Mouse (Mus musculus): ENCODE measurements at regions not wholly inside any gene's neighbourhood (a gene's known extent, or its start where the extent isn't known, plus 50 kb on each side); places are given as distances from the start of the nearest gene placed in this dataset.

GRCm38 (mm10) chr12:35640911-35641345, 106.1 kb upstream of the Ahr start:
- H3K4me2 ChIP-seq (ENCODE audit: low read depth, low read length), result no peak overlapping the region
- no peaks in the 10 kb centered on the region for H3K36me3 ChIP-seq (ENCODE audit: control insufficient read depth, insufficient read depth)
- H3K27ac ChIP-seq (ENCODE audit: low read length), result no peak overlapping the region
- H3K4me3 ChIP-seq (ENCODE audit: low read depth, low read length), result no peak overlapping the region
- no peak for ATAC-seq (ENCODE audit: low read depth)
- 32% methylated on average over 3 of the region's 3 CpGs for WGBS (ENCODE audit: insufficient replicate concordance)
- no peak overlapping the region for H3K9ac ChIP-seq (ENCODE audit: low read depth, low read length)
- H3K27me3 ChIP-seq (ENCODE audit: control insufficient read depth, insufficient read depth, low read depth, low read length), result no peaks in the 10 kb centered on the region
- no peaks in the 10 kb centered on the region for H3K9me3 ChIP-seq (replicated peaks; ENCODE audit: control insufficient read depth, low read length)
- no peaks in the 10 kb centered on the region for H3K4me1 ChIP-seq (ENCODE audit: control insufficient read depth, low read depth, low read length)

GRCm38 (mm10) chr12:35623484-35623883, 88.6 kb upstream of the Ahr start:
- ATAC-seq (ENCODE audit: low read depth), result no peak

GRCm38 (mm10) chr12:35614885-35615284, 80.0 kb upstream of the Ahr start:
- Histone ChIP-seq H3K9me3 (replicated peaks; ENCODE audit: control insufficient read depth, low read length) (no peaks in the 10 kb centered on the region), H3K27ac (ENCODE audit: low read length) (no peak overlapping the region), H3K4me3 (ENCODE audit: low read depth, low read length) (no peak overlapping the region), H3K4me2 (ENCODE audit: low read depth, low read length) (no peak overlapping the region), H3K36me3 (ENCODE audit: control insufficient read depth, insufficient read depth) (no peaks in the 10 kb centered on the region), H3K27me3 (ENCODE audit: control insufficient read depth, insufficient read depth, low read depth, low read length) (no peaks in the 10 kb centered on the region), H3K9ac (ENCODE audit: low read depth, low read length) (no peak overlapping the region), H3K4me1 (ENCODE audit: control insufficient read depth, low read depth, low read length) (no peaks in the 10 kb centered on the region)
- ATAC-seq (ENCODE audit: low read depth), result no peak
- WGBS (ENCODE audit: insufficient replicate concordance), result 16% methylated on average over 4 of the region's 4 CpGs

More at GRCm38 (mm10) chr12:35623484-35623883, 88.6 kb upstream of the Ahr start:
- Histone ChIP-seq H3K27me3 (ENCODE audit: control insufficient read depth, insufficient read depth, low read depth, low read length) (no peaks in the 10 kb centered on the region), H3K9me3 (replicated peaks; ENCODE audit: control insufficient read depth, low read length) (no peaks in the 10 kb centered on the region), H3K36me3 (ENCODE audit: control insufficient read depth, insufficient read depth) (no peaks in the 10 kb centered on the region), H3K4me2 (ENCODE audit: low read depth, low read length) (no peak overlapping the region), H3K4me1 (ENCODE audit: control insufficient read depth, low read depth, low read length) (no peaks in the 10 kb centered on the region), H3K9ac (ENCODE audit: low read depth, low read length) (no peak overlapping the region), H3K4me3 (ENCODE audit: low read depth, low read length) (no peak overlapping the region), H3K27ac (ENCODE audit: low read length) (no peak overlapping the region)
- WGBS (ENCODE audit: insufficient replicate concordance), result 36% methylated on average over 3 of the region's 3 CpGs

GRCm38 (mm10) chr12:35607652-35608051, 72.8 kb upstream of the Ahr start:
- H3K4me2 ChIP-seq (ENCODE audit: low read depth, low read length), result no peak overlapping the region
- H3K9ac ChIP-seq (ENCODE audit: low read depth, low read length), result no peak overlapping the region
- H3K27me3 ChIP-seq (ENCODE audit: control insufficient read depth, insufficient read depth, low read depth, low read length), result no peaks in the 10 kb centered on the region
- no peaks in the 10 kb centered on the region for H3K36me3 ChIP-seq (ENCODE audit: control insufficient read depth, insufficient read depth)
- no peak overlapping the region for H3K4me3 ChIP-seq (ENCODE audit: low read depth, low read length)
- no peak for ATAC-seq (ENCODE audit: low read depth)
- H3K27ac ChIP-seq (ENCODE audit: low read length), result no peak overlapping the region
- 48% methylated on average over 1 of the region's 1 CpGs for WGBS (ENCODE audit: insufficient replicate concordance)
- H3K4me1 ChIP-seq (ENCODE audit: control insufficient read depth, low read depth, low read length), result no peaks in the 10 kb centered on the region
- no peaks in the 10 kb centered on the region for H3K9me3 ChIP-seq (replicated peaks; ENCODE audit: control insufficient read depth, low read length)

- no peak overlapping the region for H3K9ac ChIP-seq (ENCODE audit: low read depth, low read length)
- no peak overlapping the region for H3K4me3 ChIP-seq (ENCODE audit: low read depth, low read length)
- WGBS (ENCODE audit: insufficient replicate concordance), result 75% methylated on average over 1 of the region's 1 CpGs
- no peaks in the 10 kb centered on the region for H3K27me3 ChIP-seq (ENCODE audit: control insufficient read depth, insufficient read depth, low read depth, low read length)
- H3K4me2 ChIP-seq (ENCODE audit: low read depth, low read length), result no peak overlapping the region
- no peaks in the 10 kb centered on the region for H3K36me3 ChIP-seq (ENCODE audit: control insufficient read depth, insufficient read depth)
- ATAC-seq (ENCODE audit: low read depth), result no peak
- no peaks in the 10 kb centered on the region for H3K9me3 ChIP-seq (replicated peaks; ENCODE audit: control insufficient read depth, low read length)
- H3K27ac ChIP-seq (ENCODE audit: low read length), result no peak overlapping the region
- H3K4me1 ChIP-seq (ENCODE audit: control insufficient read depth, low read depth, low read length), result no peaks in the 10 kb centered on the region
These were observed 68.9 kb upstream of the Ahr start for GRCm38 (mm10) chr12:35603742-35604141.

- Histone ChIP-seq H3K4me2 (ENCODE audit: low read depth, low read length) (no peak overlapping the region), H3K4me3 (ENCODE audit: low read depth, low read length) (no peak overlapping the region), H3K27ac (ENCODE audit: low read length) (no peak overlapping the region), H3K9ac (ENCODE audit: low read depth, low read length) (no peak overlapping the region), H3K36me3 (ENCODE audit: control insufficient read depth, insufficient read depth) (no peaks in the 10 kb centered on the region), H3K9me3 (replicated peaks; ENCODE audit: control insufficient read depth, low read length) (no peaks in the 10 kb centered on the region), H3K27me3 (ENCODE audit: control insufficient read depth, insufficient read depth, low read depth, low read length) (no peaks in the 10 kb centered on the region), H3K4me1 (ENCODE audit: control insufficient read depth, low read depth, low read length) (no peaks in the 10 kb centered on the region)
- WGBS (ENCODE audit: insufficient replicate concordance), result 68% methylated on average over 3 of the region's 3 CpGs
- no peak for ATAC-seq (ENCODE audit: low read depth)
These were observed 67.8 kb upstream of the Ahr start for GRCm38 (mm10) chr12:35602589-35602988.

- Histone ChIP-seq H3K4me1 (ENCODE audit: control insufficient read depth, low read depth, low read length) (no peaks in the 10 kb centered on the region), H3K4me3 (ENCODE audit: low read depth, low read length) (no peak overlapping the region), H3K27me3 (ENCODE audit: control insufficient read depth, insufficient read depth, low read depth, low read length) (no peaks in the 10 kb centered on the region), H3K4me2 (ENCODE audit: low read depth, low read length) (no peak overlapping the region), H3K9me3 (replicated peaks; ENCODE audit: control insufficient read depth, low read length) (no peaks in the 10 kb centered on the region), H3K36me3 (ENCODE audit: control insufficient read depth, insufficient read depth) (no peaks in the 10 kb centered on the region), H3K9ac (ENCODE audit: low read depth, low read length) (no peak overlapping the region), H3K27ac (ENCODE audit: low read length) (no peak overlapping the region)
- no peak for ATAC-seq (ENCODE audit: low read depth)
- 12% methylated on average over 9 of the region's 9 CpGs for WGBS (ENCODE audit: insufficient replicate concordance)
These were observed 63.5 kb upstream of the Ahr start for GRCm38 (mm10) chr12:35598298-35598697.

GRCm38 (mm10) chr12:35592866-35593265, 58.0 kb upstream of the Ahr start:
- H3K4me1 ChIP-seq (ENCODE audit: control insufficient read depth, low read depth, low read length), result no peaks in the 10 kb centered on the region
- 66% methylated on average over 3 of the region's 3 CpGs for WGBS (ENCODE audit: insufficient replicate concordance)

More at GRCm38 (mm10) chr12:35592866-35593265, 58.0 kb upstream of the Ahr start:
- Histone ChIP-seq H3K9me3 (replicated peaks; ENCODE audit: control insufficient read depth, low read length) (no peaks in the 10 kb centered on the region), H3K36me3 (ENCODE audit: control insufficient read depth, insufficient read depth) (no peaks in the 10 kb centered on the region), H3K4me3 (ENCODE audit: low read depth, low read length) (no peak overlapping the region), H3K27ac (ENCODE audit: low read length) (no peak overlapping the region), H3K27me3 (ENCODE audit: control insufficient read depth, insufficient read depth, low read depth, low read length) (no peaks in the 10 kb centered on the region), H3K4me2 (ENCODE audit: low read depth, low read length) (no peak overlapping the region), H3K9ac (ENCODE audit: low read depth, low read length) (no peak overlapping the region)
- no peak for ATAC-seq (ENCODE audit: low read depth)
